Mouse (Mus musculus): ENCODE results near the gene Reps2.

DNA sequence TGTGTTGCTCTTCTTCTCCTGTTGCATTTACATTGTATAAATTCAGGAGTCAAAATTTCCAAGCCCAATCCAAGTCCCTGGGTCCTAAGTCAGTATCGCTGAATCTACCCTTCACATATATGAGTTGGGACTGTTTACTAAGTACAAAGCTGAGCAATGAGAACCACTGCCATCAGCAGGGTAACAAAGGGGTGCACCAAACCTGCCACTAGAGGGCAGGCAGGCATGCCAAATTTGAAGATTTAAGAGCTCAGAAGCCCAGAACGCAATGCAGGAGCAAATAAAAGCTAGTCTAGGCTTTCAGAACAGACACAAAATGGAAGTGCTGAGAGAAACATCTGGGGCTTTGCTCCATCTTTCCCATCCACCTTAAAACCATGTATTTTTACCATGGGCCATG lies 116.2 kb downstream of the Reps2 start:
- TF ChIP-seq CTCF (IDR thresholded peaks at IDR 0.05; ENCODE audit: low read depth) (peak; percentile 70), EP300 (IDR thresholded peaks at IDR 0.05; ENCODE audit: low read depth) (no peak)

Data from heart, postnatal 0 days (tissue).